ENCODE assay signal across 8 mouse cellular contexts in genomic region chr12:12941661-12942363, GRCm38 (mm10). TPM values are rescaled to one million over a fixed set of nuclear protein-coding genes. Genes with fewer than 3 reads are reported as not detected.
A peak's percentile ranks its signal among the peaks of the same experiment; 100 is the strongest.
DNase-seq lines count a peak whose midpoint lies in the region; ATAC-seq and TF ChIP-seq lines count a peak whose summit lies in the region.

TSS of gene Mycn (minus strand) at chr12:12941914.

- no peaks in the 10 kb centered on the region for H3K9me3 ChIP-seq in heart, embryonic 13.5 days
- H3K9me3 ChIP-seq in kidney, postnatal 0 days (replicated peaks; ENCODE audit: low read length), result no peaks in the 10 kb centered on the region
- H3K9me3 ChIP-seq in liver, embryonic 13.5 days (replicated peaks), result no peaks in the 10 kb centered on the region
- no peaks in the 10 kb centered on the region for H3K9me3 ChIP-seq in neural tube, embryonic 13.5 days

- H3K4me1 ChIP-seq in embryonic fibroblast, embryonic 13.5 days (ENCODE audit: control insufficient read depth, insufficient read depth, low read length), result peaks cover 7% of the 10 kb centered on the region; the same call in 1 of the 2 replicates
- peaks cover 41% of the 10 kb centered on the region for H3K4me1 ChIP-seq in heart, embryonic 13.5 days
- 0 out of 2 replicates have a peak, but pooled peaks cover 3% of the 10 kb centered on the region for H3K4me1 ChIP-seq in kidney, postnatal 0 days (replicated peaks; ENCODE audit: insufficient read depth, low read length)
- H3K4me1 ChIP-seq in liver, embryonic 13.5 days (replicated peaks), result peaks cover 27% of the 10 kb centered on the region
- peaks cover 31% of the 10 kb centered on the region for H3K4me1 ChIP-seq in neural tube, embryonic 13.5 days (replicated peaks)

- WGBS in heart, embryonic 13.5 days, result 0% methylated on average over 38 of the region's 38 CpGs
- WGBS in kidney, postnatal 0 days, result 0% methylated on average over 32 of the region's 38 CpGs
- 1% methylated on average over 38 of the region's 38 CpGs for WGBS in liver, embryonic 13.5 days (ENCODE audit: insufficient replicate concordance)
- under 1% methylated on average over 38 of the region's 38 CpGs for WGBS in neural tube, embryonic 13.5 days

- peak within 1 kb of the TSS; percentile 94 for H3K9ac ChIP-seq in heart, embryonic 13.5 days
- H3K9ac ChIP-seq in kidney, postnatal 0 days (ENCODE audit: low read depth, low read length), result peak within 1 kb of the TSS; percentile 83
- H3K9ac ChIP-seq in liver, embryonic 13.5 days, result peak within 1 kb of the TSS; percentile 67
- H3K9ac ChIP-seq in neural tube, embryonic 13.5 days, result peak within 1 kb of the TSS; percentile 97

- peak within 1 kb of the TSS; percentile 86 for H3K4me2 ChIP-seq in heart, embryonic 13.5 days
- H3K4me2 ChIP-seq in kidney, postnatal 0 days (ENCODE audit: low read length), result peak within 1 kb of the TSS; percentile 88
- H3K4me2 ChIP-seq in liver, embryonic 13.5 days, result peak within 1 kb of the TSS; percentile 81
- peak within 1 kb of the TSS; percentile 96 for H3K4me2 ChIP-seq in neural tube, embryonic 13.5 days

- DNase-seq in urinary bladder, postnatal 14 days (ENCODE audit: low spot score), result peak; percentile 47
- DNase-seq in urinary bladder, postnatal 10 days (ENCODE audit: low spot score), result no peak
- DNase-seq in kidney, postnatal 0 days (ENCODE audit: low spot score), result peak; percentile 97
- DNase-seq in liver, embryonic 13.5 days, result peak; percentile 46
- DNase-seq in thymus, postnatal 0 days (ENCODE audit: low spot score), result peak; percentile 79

- no peaks in the 10 kb centered on the region; the same call in 1 of the 2 replicates for H3K27me3 ChIP-seq in heart, embryonic 13.5 days (replicated peaks)
- H3K27me3 ChIP-seq in kidney, postnatal 0 days (ENCODE audit: insufficient read depth, low read length), result no peaks in the 10 kb centered on the region
- H3K27me3 ChIP-seq in liver, embryonic 13.5 days, result peaks cover 75% of the 10 kb centered on the region
- H3K27me3 ChIP-seq in neural tube, embryonic 13.5 days, result no peaks in the 10 kb centered on the region

- H3K4me3 ChIP-seq in embryonic fibroblast, embryonic 13.5 days (ENCODE audit: insufficient read depth, low read length), result peak within 1 kb of the TSS; percentile 54
- peak within 1 kb of the TSS; percentile 78 for H3K4me3 ChIP-seq in heart, embryonic 13.5 days
- peak within 1 kb of the TSS; percentile 81 for H3K4me3 ChIP-seq in kidney, postnatal 0 days (replicated peaks; ENCODE audit: low read depth, low read length)
- peak within 1 kb of the TSS; percentile 66 for H3K4me3 ChIP-seq in liver, embryonic 13.5 days (replicated peaks)
- H3K4me3 ChIP-seq in neural tube, embryonic 13.5 days, result peak within 1 kb of the TSS; percentile 84

- TF ChIP-seq POLR2A in embryonic fibroblast, embryonic 13.5 days (IDR thresholded peaks at IDR 0.05; ENCODE audit: low read depth, low read length), result no peak

- no peak for TF ChIP-seq CTCF in embryonic fibroblast, embryonic 13.5 days (IDR thresholded peaks at IDR 0.05; ENCODE audit: borderline replicate concordance, insufficient read depth, low read length)
- TF ChIP-seq CTCF in kidney, postnatal 0 days (IDR thresholded peaks at IDR 0.05; ENCODE audit: low read depth), result no peak

- peak; percentile 62; the same call in 1 of the 2 replicates for ATAC-seq in heart, embryonic 13.5 days (ENCODE audit: extremely low read depth, insufficient number of reproducible peaks, low FRiP score, low TSS enrichment)
- peak; percentile 70 for ATAC-seq in kidney, postnatal 0 days (replicated peaks; ENCODE audit: low FRiP score, low read depth)
- peak; percentile 66 for ATAC-seq in liver, embryonic 13.5 days (ENCODE audit: low read depth)
- peak; percentile 77 for ATAC-seq in neural tube, embryonic 13.5 days (ENCODE audit: low read depth)

- no peak within 1 kb of the TSS for H3K27ac ChIP-seq in embryonic fibroblast, embryonic 13.5 days (ENCODE audit: insufficient read depth, low read length)
- H3K27ac ChIP-seq in heart, embryonic 13.5 days (replicated peaks), result peak within 1 kb of the TSS; percentile 87
- peak within 1 kb of the TSS; percentile 84 for H3K27ac ChIP-seq in kidney, postnatal 0 days
- no peak within 1 kb of the TSS for H3K27ac ChIP-seq in liver, embryonic 13.5 days
- H3K27ac ChIP-seq in neural tube, embryonic 13.5 days (replicated peaks), result peak within 1 kb of the TSS; percentile 98

- peaks cover 18% of the 10 kb centered on the region for H3K36me3 ChIP-seq in heart, embryonic 13.5 days
- no peaks in the 10 kb centered on the region for H3K36me3 ChIP-seq in kidney, postnatal 0 days (ENCODE audit: insufficient read depth, low read length)
- peaks cover 10% of the 10 kb centered on the region; the same call in 1 of the 2 replicates for H3K36me3 ChIP-seq in liver, embryonic 13.5 days
- H3K36me3 ChIP-seq in neural tube, embryonic 13.5 days, result peaks cover 7% of the 10 kb centered on the region

RNA-seq across cellular contexts. Expression of gene Mycn, which starts in this region (rescaled TPM):
- 0.39 and 0.48 TPM in 2 replicates for polyA plus RNA-seq in embryonic fibroblast, embryonic 13.5 days (2011; ENCODE audit: insufficient read length, low read depth, missing spikeins)
- 45.4 and 52.2 TPM in 2 replicates for polyA plus RNA-seq in heart, embryonic 13.5 days (2015; fragmentation: Nextera tagmentation; extraction: Ambion mirVana)
- 76.7 and 86.9 TPM in 2 replicates for polyA plus RNA-seq in kidney, postnatal 0 days (2015; fragmentation: Nextera tagmentation; extraction: Ambion mirVana)
- 7.5 and 7.7 TPM in 2 replicates for polyA plus RNA-seq in liver, embryonic 13.5 days (2015; fragmentation: Nextera tagmentation; extraction: Ambion mirVana)
- polyA plus RNA-seq in neural tube, embryonic 13.5 days (2015; fragmentation: Nextera tagmentation; extraction: Ambion mirVana), result 60.3 and 63.4 TPM in 2 replicates
- polyA plus RNA-seq in thymus, postnatal 0 days (2015; fragmentation: Nextera tagmentation; extraction: Ambion mirVana), result 10.4 TPM in 2 replicates

Comparison
In these comparisons a context has a peak if more than half of its experiments do, and no peak if none do; other contexts are left out.
1. H3K27ac ChIP-seq: peak in heart, embryonic 13.5 days (single experiment), kidney, postnatal 0 days (single experiment) and neural tube, embryonic 13.5 days (single experiment); none in embryonic fibroblast, embryonic 13.5 days (single experiment) and liver, embryonic 13.5 days (single experiment).
2. Peak in every context shown above with its lines, with median percentiles within 50 percentile points of each other: H3K4me3 ChIP-seq, ATAC-seq, H3K4me2 ChIP-seq and H3K9ac ChIP-seq.